Mouse (Mus musculus) frontal cortex, adult 2 months (tissue): ENCODE results near the gene Usp39. TPM values are rescaled to one million over a fixed set of nuclear protein-coding genes. Genes with fewer than 3 reads are reported as not detected.

Experiments
- polyA plus RNA-seq: library from polyadenylated mRNA; depleted of rRNA; stranded (reverse); fragments of >200 nt; gene quantifications from 2 replicates; pipeline ENCODE4 v1.2.3, GENCODE M21; 2012; rRNA removed

The Usp39 gene
- polyA plus RNA-seq, 1 experiment, result 31.8 TPM

Other genes starting within 250 kb of the Usp39 start
- gene St3gal5, start 247.6 kb downstream of the Usp39 start, polyA plus RNA-seq, result 120 and 124 TPM in 2 replicates
- 1.5 and 2.3 TPM in 2 replicates for gene Atoh8, start 109.6 kb downstream of the Usp39 start, polyA plus RNA-seq
- not detected in 2 replicates for gene Sftpb, start 40.6 kb downstream of the Usp39 start, polyA plus RNA-seq
- gene 0610030E20Rik, start 2.1 kb upstream of the Usp39 start, polyA plus RNA-seq, result 17.7 and 20.0 TPM in 2 replicates
- gene Tmem150a, start 10.3 kb upstream of the Usp39 start, polyA plus RNA-seq, result 33.2 and 33.5 TPM in 2 replicates
- 87.6 and 99.4 TPM in 2 replicates for gene Rnf181, start 21.8 kb upstream of the Usp39 start, polyA plus RNA-seq
- gene Vamp5, start 35.3 kb upstream of the Usp39 start, polyA plus RNA-seq, result 8.7 and 13.3 TPM in 2 replicates
- gene Vamp8, start 45.5 kb upstream of the Usp39 start, polyA plus RNA-seq, result 34.0 and 36.6 TPM in 2 replicates
- 20.3 and 24.4 TPM in 2 replicates for gene Ggcx, start 69.1 kb upstream of the Usp39 start, polyA plus RNA-seq
- gene Mat2a, start 94.4 kb upstream of the Usp39 start, polyA plus RNA-seq, result 221 and 223 TPM in 2 replicates
- 1.8 and 2.3 TPM in 2 replicates for gene Sh2d6, start 176.5 kb upstream of the Usp39 start, polyA plus RNA-seq
- 3.5 and 4.7 TPM in 2 replicates for gene Capg, start 199.2 kb upstream of the Usp39 start, polyA plus RNA-seq